Mouse (Mus musculus) ES-CJ7 (cell line): ENCODE data around the gene Ip6k3.

Experiments used
- DNase-seq: peaks from one replicate; pipeline ENCODE4 v3.0.0; 2011; ENCODE audit warnings: low read depth, low spot score

The Ip6k3 gene

GRCm38 (mm10) chr17:27152976-27153723 is 14.4 kb downstream of the Ip6k3 start:
- DNase-seq = no peak

- peak; percentile 56 for DNase-seq
Observed at GRCm38 (mm10) chr17:27151411-27151810, 16.2 kb downstream of the Ip6k3 start.

- DNase-seq = no peak
Observed at GRCm38 (mm10) chr17:27150871-27151270, 16.7 kb downstream of the Ip6k3 start.

GRCm38 (mm10) chr17:27146323-27146923 is 21.2 kb downstream of the Ip6k3 start:
- DNase-seq = no peak

GRCm38 (mm10) chr17:27144152-27144551 is 23.4 kb downstream of the Ip6k3 start:
- DNase-seq = no peak

- DNase-seq = no peak
Observed at GRCm38 (mm10) chr17:27141971-27142450, 25.6 kb downstream of the Ip6k3 start.

GRCm38 (mm10) chr17:27140262-27140661 is 27.3 kb downstream of the Ip6k3 start:
- no peak for DNase-seq

- no peak for DNase-seq
Observed at GRCm38 (mm10) chr17:27139304-27139703, 28.3 kb downstream of the Ip6k3 start.

- DNase-seq = no peak
Observed at GRCm38 (mm10) chr17:27138396-27138795, 29.2 kb downstream of the Ip6k3 start.

- no peak for DNase-seq
Observed at GRCm38 (mm10) chr17:27134715-27135114, 32.9 kb downstream of the Ip6k3 start.

GRCm38 (mm10) chr17:27134187-27134586 is 33.4 kb downstream of the Ip6k3 start:
- no peak for DNase-seq

- peak; percentile 94 for DNase-seq
Observed at GRCm38 (mm10) chr17:27133551-27134141, 33.9 kb downstream of the Ip6k3 start, which contains the start of gene Uqcc2. Gene Uqcc2 (minus strand): TSS chr17:27133916.

- no peak for DNase-seq
Observed at GRCm38 (mm10) chr17:27132238-27132637, 35.4 kb downstream of the Ip6k3 start.

GRCm38 (mm10) chr17:27131240-27131665 is 36.3 kb downstream of the Ip6k3 start:
- no peak for DNase-seq

- DNase-seq = no peak
Observed at GRCm38 (mm10) chr17:27130246-27130645, 37.3 kb downstream of the Ip6k3 start.

- no peak for DNase-seq
Observed at GRCm38 (mm10) chr17:27129819-27130218, 37.8 kb downstream of the Ip6k3 start.

GRCm38 (mm10) chr17:27129291-27129690 is 38.3 kb downstream of the Ip6k3 start:
- no peak for DNase-seq

GRCm38 (mm10) chr17:27128189-27128588 is 39.4 kb downstream of the Ip6k3 start:
- DNase-seq = no peak

- DNase-seq = no peak
Observed at GRCm38 (mm10) chr17:27126974-27127373, 40.6 kb downstream of the Ip6k3 start.

GRCm38 (mm10) chr17:27125669-27126202 is 41.9 kb downstream of the Ip6k3 start:
- no peak for DNase-seq

- DNase-seq = peak; percentile 77
Observed at GRCm38 (mm10) chr17:27125185-27125584, 42.4 kb downstream of the Ip6k3 start.

- no peak for DNase-seq
Observed at GRCm38 (mm10) chr17:27123813-27124375, 43.7 kb downstream of the Ip6k3 start.
